Mouse (Mus musculus) heart, embryonic 16.5 days (tissue): ENCODE data around the gene Hoxc11. TPM values are rescaled to one million over a fixed set of nuclear protein-coding genes. Genes with fewer than 3 reads are reported as not detected.

Source experiments
- ATAC-seq: fragments of 200-750 bp; cut with Nextera tagmentation; replicated peaks from 2 replicates; pipeline ENCODE4 v1.8.0; 2017; ENCODE audit warnings: moderate number of reproducible peaks; ENCODE audit not compliant: insufficient read depth, low FRiP score; ENCODE audit errors: extremely low read depth
- H3K27ac ChIP-seq: fragments of 300-500 bp; sonication (generic); 2 replicates; pipeline ENCODE4 v1.5.1; 2014; ENCODE audit warnings: mild to moderate bottlenecking, low read length, control low read depth, moderate library complexity
- H3K27me3 ChIP-seq: fragments of 300-500 bp; sonication (generic); 2 replicates; pipeline ENCODE4 v1.6.1; 2014; ENCODE audit warnings: low read length, mixed read lengths; ENCODE audit not compliant: control insufficient read depth, insufficient read depth
- H3K36me3 ChIP-seq: fragments of 300-500 bp; sonication (generic); 2 replicates; pipeline ENCODE4 v1.6.1; 2014; ENCODE audit not compliant: control insufficient read depth, insufficient read depth
- H3K4me1 ChIP-seq: fragments of 300-500 bp; sonication (generic); 2 replicates; pipeline ENCODE4 v1.6.1; 2014; ENCODE audit warnings: low read length, mixed read lengths; ENCODE audit not compliant: control insufficient read depth, insufficient read depth
- H3K4me2 ChIP-seq: fragments of 300-500 bp; sonication (generic); 2 replicates; pipeline ENCODE4 v1.6.1; 2014; ENCODE audit warnings: low read depth, mild to moderate bottlenecking, control low read depth, low read length
- H3K4me3 ChIP-seq: fragments of 300-500 bp; sonication (generic); 2 replicates; pipeline ENCODE4 v1.5.1; 2014; ENCODE audit warnings: mild to moderate bottlenecking, control low read depth, low read length
- H3K9ac ChIP-seq: fragments of 300-500 bp; sonication (generic); 2 replicates; pipeline ENCODE4 v1.6.1; 2014; ENCODE audit warnings: low read length, control low read depth
- H3K9me3 ChIP-seq: fragments of 300-500 bp; sonication (generic); replicated peaks from 2 replicates; pipeline ENCODE4 v1.6.1; 2016; ENCODE audit warnings: low read length; ENCODE audit not compliant: control insufficient read depth
- WGBS: fragments of 180-500 bp; shearing (Covaris S2); extraction: QIAGEN DNeasy Blood & Tissue Kit; methylation state at CpG from one replicate; pipeline ENCODE4 v1.1.7; 2014; 5-methylcytosine and 5-hydroxymethylcytosine counted together
- polyA plus RNA-seq: library from polyadenylated mRNA; unstranded; fragments of >200 nt; fragmentation: Nextera tagmentation; extraction: Ambion mirVana; gene quantifications from 2 replicates; pipeline ENCODE4 v1.2.1, GENCODE M21; 2015

Gene Hoxc11
- polyA plus RNA-seq, 1 experiment from 2014 or later, result not detected

DNA sequence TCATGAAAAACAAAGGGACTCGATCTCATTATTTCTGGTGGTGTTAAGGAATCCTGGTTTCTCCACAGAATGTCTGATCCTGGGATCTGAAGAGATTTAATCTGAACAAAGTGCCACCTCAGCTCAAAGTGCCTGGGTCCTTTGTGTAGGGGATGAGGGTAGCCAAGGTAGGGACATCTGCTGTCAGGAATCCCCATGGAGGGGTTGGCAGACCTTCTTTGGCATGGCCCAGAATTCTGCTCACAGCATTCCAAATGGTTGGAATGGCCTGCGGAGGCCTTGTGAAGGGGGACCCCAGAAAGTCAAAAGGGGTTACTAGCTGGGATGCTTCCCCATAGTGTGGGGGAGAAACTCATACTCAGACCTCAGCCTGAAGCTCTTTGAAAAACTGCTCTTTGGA lies 5.4 kb upstream of the Hoxc11 start:
- H3K9ac ChIP-seq, result no peak overlapping the region
- WGBS, result 4% methylated on average over 2 of the region's 2 CpGs
- H3K27ac ChIP-seq, result no peak overlapping the region
- ATAC-seq, result no peak
- H3K36me3 ChIP-seq, result no peaks in the 10 kb centered on the region
- peaks cover 95% of the 10 kb centered on the region for H3K27me3 ChIP-seq
- no peaks in the 10 kb centered on the region for H3K4me1 ChIP-seq
- no peaks in the 10 kb centered on the region for H3K9me3 ChIP-seq
- no peak overlapping the region for H3K4me3 ChIP-seq
- no peak overlapping the region for H3K4me2 ChIP-seq

DNA sequence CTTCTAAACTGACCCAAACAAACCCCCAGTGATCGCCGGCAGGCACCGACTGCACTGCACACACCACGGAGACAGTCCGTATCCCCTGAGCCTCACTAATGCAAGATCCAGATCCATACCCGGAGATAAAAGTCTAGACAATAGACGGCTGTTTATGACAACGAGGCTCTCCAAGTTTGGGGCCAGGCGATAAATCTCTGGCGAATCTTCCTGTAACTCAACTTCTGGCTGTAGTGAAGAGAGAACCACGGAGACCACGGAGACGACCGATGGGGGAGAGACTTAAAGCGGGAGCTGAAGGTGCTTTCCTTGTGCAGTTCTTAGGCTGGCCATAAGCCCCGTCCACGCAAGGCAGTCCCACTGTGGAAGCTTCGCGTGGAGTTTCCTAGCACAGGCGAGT lies 4.5 kb upstream of the Hoxc11 start:
- 3% methylated on average over 20 of the region's 20 CpGs for WGBS
- Histone ChIP-seq H3K36me3 (no peaks in the 10 kb centered on the region), H3K4me1 (no peaks in the 10 kb centered on the region), H3K9ac (no peak overlapping the region), H3K4me3 (no peak overlapping the region), H3K4me2 (no peak overlapping the region), H3K27ac (no peak overlapping the region), H3K9me3 (no peaks in the 10 kb centered on the region), H3K27me3 (peaks cover 96% of the 10 kb centered on the region)
- ATAC-seq, result no peak

DNA sequence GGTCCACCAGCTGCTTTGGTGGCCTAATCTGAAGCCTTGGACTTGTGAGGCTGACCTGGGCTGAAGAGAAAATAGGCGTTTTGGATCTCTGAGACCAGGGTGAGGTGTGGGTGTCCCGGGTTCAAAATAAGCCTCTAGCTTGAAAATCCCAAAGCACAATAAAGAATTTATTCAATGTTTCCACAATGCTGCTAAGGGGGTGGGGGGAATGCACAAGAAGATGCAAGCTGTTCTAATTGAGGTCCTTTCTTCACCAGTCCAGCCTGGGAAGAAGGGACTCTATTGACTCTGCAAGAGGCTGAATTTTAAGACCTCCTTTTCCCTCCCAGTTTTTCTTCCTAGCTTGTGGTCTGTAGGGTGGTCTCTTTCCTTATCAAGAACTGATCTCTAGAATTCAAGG lies 3.4 kb upstream of the Hoxc11 start:
- Histone ChIP-seq H3K36me3 (no peaks in the 10 kb centered on the region), H3K27me3 (peaks cover 94% of the 10 kb centered on the region), H3K4me2 (no peak overlapping the region), H3K9me3 (no peaks in the 10 kb centered on the region), H3K27ac (no peak overlapping the region), H3K9ac (no peak overlapping the region), H3K4me3 (no peak overlapping the region), H3K4me1 (no peaks in the 10 kb centered on the region)
- no peak for ATAC-seq
- 24% methylated on average over 2 of the region's 2 CpGs for WGBS

DNA sequence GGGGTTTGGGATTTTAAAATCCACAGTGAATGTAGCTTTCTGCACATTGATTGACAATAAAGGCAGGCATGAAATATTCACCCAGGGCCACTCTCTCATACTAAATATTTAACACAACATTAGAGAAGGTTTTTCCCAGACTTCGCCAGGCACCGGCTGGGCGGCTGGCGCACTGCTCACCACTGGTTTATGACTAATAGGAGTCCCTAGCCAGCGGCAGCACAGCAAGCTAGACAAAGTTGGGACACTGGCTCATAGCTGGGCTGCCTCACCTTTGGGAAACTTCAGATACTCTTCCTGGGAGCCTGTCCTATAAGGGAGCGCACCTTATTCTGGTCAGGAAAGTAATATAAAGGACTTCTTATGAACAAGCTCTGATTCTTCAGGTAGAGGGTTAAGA lies 666 bp upstream of the Hoxc11 start:
- Histone ChIP-seq H3K9ac (no peak overlapping the region), H3K27me3 (peaks cover 95% of the 10 kb centered on the region), H3K4me2 (no peak overlapping the region), H3K4me3 (no peak overlapping the region), H3K27ac (no peak overlapping the region), H3K9me3 (no peaks in the 10 kb centered on the region), H3K36me3 (no peaks in the 10 kb centered on the region), H3K4me1 (no peaks in the 10 kb centered on the region)
- WGBS, result 5% methylated on average over 6 of the region's 6 CpGs
- no peak for ATAC-seq

DNA sequence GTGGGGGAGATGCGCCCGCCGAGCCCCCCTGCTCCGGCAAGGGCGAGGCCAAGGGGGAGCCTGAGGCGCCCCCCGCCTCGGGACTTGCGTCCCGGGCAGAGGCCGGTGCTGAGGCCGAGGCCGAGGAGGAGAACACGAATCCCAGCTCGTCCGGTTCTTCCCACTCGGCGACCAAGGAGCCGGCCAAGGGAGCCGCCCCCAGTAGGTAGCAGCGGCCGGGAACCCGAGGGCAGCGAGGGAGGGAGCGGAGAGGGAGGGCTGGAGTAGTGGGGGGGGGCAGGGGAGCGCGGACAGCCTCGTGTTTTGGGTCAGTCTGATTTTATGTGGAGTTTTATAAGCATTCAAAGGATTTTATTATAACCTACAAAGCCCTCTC lies 768 bp downstream of the Hoxc11 start:
- no peak for ATAC-seq
- H3K27ac ChIP-seq, result no peak overlapping the region

DNA sequence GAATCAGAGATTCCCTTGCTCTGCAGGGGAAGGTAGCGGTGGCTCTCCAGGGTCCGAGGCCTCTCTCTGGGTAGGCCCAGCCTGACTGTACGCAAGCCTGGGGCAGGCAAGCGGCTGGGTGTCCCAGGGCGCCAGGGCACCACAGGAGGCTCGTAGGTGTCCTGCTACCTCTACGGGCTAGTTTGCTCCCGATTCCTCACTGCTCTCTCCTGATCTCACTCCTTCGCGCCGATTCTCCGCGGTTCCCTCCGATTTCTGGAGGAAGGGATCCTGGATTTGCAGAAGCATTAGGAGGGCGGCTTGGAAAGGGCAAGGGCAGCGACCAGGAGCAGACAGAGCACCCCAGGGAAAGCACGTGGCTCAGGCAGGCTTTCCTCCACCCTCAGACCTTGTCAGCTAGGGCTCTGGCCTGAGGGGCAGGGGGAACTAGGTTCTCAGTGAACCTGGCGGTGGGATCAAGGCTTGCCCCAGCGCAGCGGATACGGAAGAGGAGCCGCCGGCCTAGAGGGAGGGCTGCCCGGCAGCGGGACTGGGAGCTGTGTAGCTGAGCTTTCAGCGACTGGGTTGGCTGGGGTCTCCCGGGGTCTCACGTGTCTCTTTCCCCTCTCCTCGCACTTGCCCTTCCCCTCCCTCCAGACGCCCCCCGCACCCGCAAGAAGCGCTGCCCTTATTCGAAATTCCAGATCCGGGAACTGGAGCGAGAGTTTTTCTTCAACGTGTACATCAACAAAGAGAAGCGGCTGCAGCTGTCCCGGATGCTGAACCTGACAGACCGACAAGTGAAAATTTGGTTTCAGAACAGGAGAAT lies 1.8 kb downstream of the Hoxc11 start:
- ATAC-seq, result no peak
- Histone ChIP-seq H3K4me2 (no peak overlapping the region), H3K36me3 (no peaks in the 10 kb centered on the region), H3K27ac (no peak overlapping the region), H3K9me3 (no peaks in the 10 kb centered on the region), H3K27me3 (peaks cover 95% of the 10 kb centered on the region), H3K4me1 (no peaks in the 10 kb centered on the region), H3K9ac (no peak overlapping the region), H3K4me3 (no peak overlapping the region)
- under 1% methylated on average over 39 of the region's 40 CpGs for WGBS

More for the DNA sequence above, 768 bp downstream of the Hoxc11 start:
- Histone ChIP-seq H3K4me1 (no peaks in the 10 kb centered on the region), H3K36me3 (no peaks in the 10 kb centered on the region), H3K4me2 (no peak overlapping the region), H3K27me3 (peaks cover 93% of the 10 kb centered on the region), H3K9me3 (no peaks in the 10 kb centered on the region), H3K9ac (no peak overlapping the region), H3K4me3 (no peak overlapping the region)
- WGBS, result 3% methylated on average over 28 of the region's 28 CpGs

DNA sequence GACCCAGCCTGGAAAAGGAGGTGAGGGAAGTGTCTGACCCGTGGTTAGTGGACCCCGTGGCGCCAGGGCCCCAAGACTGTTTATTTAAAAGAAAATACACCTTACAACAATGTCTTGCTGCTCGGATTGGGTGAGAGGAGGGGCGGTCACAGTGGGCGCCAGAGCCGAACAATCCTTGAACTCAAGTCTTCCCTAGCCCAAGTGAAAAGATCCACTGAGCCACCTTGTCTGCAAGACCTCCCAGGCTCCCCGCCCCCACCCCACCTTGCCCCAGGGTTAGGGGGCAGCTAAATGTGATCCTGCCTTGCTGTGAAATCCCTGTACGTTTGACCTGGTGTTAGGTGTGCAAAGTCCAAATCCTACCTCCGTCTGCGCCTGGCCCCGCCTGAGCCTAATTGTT lies 2.7 kb downstream of the Hoxc11 start:
- Histone ChIP-seq H3K9me3 (no peaks in the 10 kb centered on the region), H3K4me1 (no peaks in the 10 kb centered on the region), H3K9ac (no peak overlapping the region), H3K27ac (no peak overlapping the region), H3K36me3 (no peaks in the 10 kb centered on the region), H3K4me3 (no peak overlapping the region), H3K27me3 (peaks cover 95% of the 10 kb centered on the region), H3K4me2 (no peak overlapping the region)
- WGBS, result 4% methylated on average over 12 of the region's 12 CpGs
- no peak for ATAC-seq

DNA sequence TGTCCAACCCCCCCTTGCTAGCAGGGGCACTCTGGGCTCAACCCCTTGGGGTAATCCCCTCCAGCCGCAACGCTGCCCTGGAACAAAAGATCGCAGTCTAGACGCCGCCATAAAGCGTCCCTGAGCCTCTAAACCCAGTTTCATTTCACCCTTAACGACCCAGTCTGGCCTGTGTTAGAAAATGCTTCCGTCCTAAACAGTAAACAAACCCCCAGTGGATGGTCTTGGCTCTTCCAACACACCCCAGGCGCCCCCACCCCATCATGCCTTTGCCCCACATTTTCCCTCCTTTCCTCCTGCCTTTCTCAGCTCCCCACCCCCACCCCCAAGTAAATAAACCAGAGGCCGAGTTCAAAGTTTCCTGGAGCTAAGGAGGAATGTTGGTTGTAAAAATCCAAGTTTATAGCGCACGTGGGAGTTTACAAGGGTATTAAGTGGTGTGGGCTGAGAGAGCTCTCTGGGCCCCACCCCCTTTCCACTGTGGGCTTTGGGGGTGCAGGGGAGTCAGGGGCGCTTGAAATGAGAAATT lies 5.5 kb downstream of the Hoxc11 start:
- no peak overlapping the region for H3K9ac ChIP-seq
- no peak overlapping the region for H3K27ac ChIP-seq
- H3K4me3 ChIP-seq, result no peak overlapping the region
- WGBS, result 2% methylated on average over 13 of the region's 13 CpGs
- no peak overlapping the region for H3K4me2 ChIP-seq
- H3K9me3 ChIP-seq, result no peaks in the 10 kb centered on the region
- peaks cover 94% of the 10 kb centered on the region for H3K27me3 ChIP-seq
- H3K4me1 ChIP-seq, result no peaks in the 10 kb centered on the region
- ATAC-seq, result no peak
- no peaks in the 10 kb centered on the region for H3K36me3 ChIP-seq

DNA sequence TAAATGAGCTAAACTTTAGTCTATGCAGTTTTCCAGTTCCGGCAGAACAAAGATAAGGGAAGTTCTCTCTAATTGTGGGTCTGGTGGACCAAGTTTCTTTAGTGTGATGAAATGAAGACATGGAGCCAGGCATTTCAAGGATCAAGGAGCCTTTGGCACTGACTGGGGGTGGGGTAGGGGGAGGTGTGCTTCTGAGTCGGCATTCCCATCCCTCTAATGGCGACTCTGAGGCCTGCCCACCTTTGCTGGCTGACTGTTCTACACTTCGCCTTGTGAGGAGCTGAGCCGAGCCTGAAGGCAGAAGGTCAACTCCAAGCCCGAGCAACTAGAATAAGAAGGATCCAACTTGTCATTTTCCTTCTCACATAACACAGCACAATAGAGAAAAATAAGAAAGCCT lies 7.5 kb downstream of the Hoxc11 start:
- Histone ChIP-seq H3K4me2 (no peak overlapping the region), H3K9ac (no peak overlapping the region), H3K27me3 (peaks cover 95% of the 10 kb centered on the region), H3K4me3 (no peak overlapping the region), H3K27ac (no peak overlapping the region), H3K36me3 (no peaks in the 10 kb centered on the region), H3K9me3 (no peaks in the 10 kb centered on the region), H3K4me1 (no peaks in the 10 kb centered on the region)
- WGBS, result 1% methylated on average over 6 of the region's 6 CpGs
- no peak for ATAC-seq
